Mouse (Mus musculus): Measurements from ENCODE around the gene Olfr323.

The Olfr323 gene

GRCm38 (mm10) chr11:58602800-58603560, 27.3 kb downstream of the Olfr323 start:
- no peak for DNase-seq (ENCODE audit: low read depth, low spot score)

GRCm38 (mm10) chr11:58602062-58602461, 28.2 kb downstream of the Olfr323 start:
- DNase-seq (ENCODE audit: low read depth, low spot score): no peak

- no peak for DNase-seq (ENCODE audit: low read depth, low spot score)
Observed at GRCm38 (mm10) chr11:58597837-58598236, 32.5 kb downstream of the Olfr323 start.

GRCm38 (mm10) chr11:58594814-58595213, 35.5 kb downstream of the Olfr323 start, which contains the start of gene Olfr324:
Gene Olfr324 (plus strand): TSS chr11:58595114.
- no peak for DNase-seq (ENCODE audit: low read depth, low spot score)

GRCm38 (mm10) chr11:58588620-58589250, 41.6 kb downstream of the Olfr323 start:
- peak; percentile 24 for DNase-seq (ENCODE audit: low read depth, low spot score)

- DNase-seq (ENCODE audit: low read depth, low spot score): no peak
Observed at GRCm38 (mm10) chr11:58587898-58588348, 42.4 kb downstream of the Olfr323 start.

- peak; percentile 74 for DNase-seq (ENCODE audit: low read depth, low spot score)
Observed at GRCm38 (mm10) chr11:58578636-58579035, 51.7 kb downstream of the Olfr323 start.

GRCm38 (mm10) chr11:58577430-58577829, 52.9 kb downstream of the Olfr323 start, which contains the start of gene Olfr325:
Gene Olfr325 (plus strand): TSS chr11:58577730.
- no peak for DNase-seq (ENCODE audit: low read depth, low spot score)
